Mouse (Mus musculus) leukemia stem cell, adult 10-12 weeks (primary cell): ENCODE measurements around the gene Fthl17b. TPM values are rescaled to one million over a fixed set of nuclear protein-coding genes. Genes with fewer than 3 reads are reported as not detected.

ENCODE experiments used
- polyA plus RNA-seq: library from polyadenylated mRNA; stranded (reverse); fragments of >175 nt; gene quantifications from 2 replicates; pipeline ENCODE4 v1.2.3, GENCODE M21; 2012; ENCODE audit warnings: low replicate concordance

The Fthl17b gene
- not detected in 2 replicates for polyA plus RNA-seq

DNA sequence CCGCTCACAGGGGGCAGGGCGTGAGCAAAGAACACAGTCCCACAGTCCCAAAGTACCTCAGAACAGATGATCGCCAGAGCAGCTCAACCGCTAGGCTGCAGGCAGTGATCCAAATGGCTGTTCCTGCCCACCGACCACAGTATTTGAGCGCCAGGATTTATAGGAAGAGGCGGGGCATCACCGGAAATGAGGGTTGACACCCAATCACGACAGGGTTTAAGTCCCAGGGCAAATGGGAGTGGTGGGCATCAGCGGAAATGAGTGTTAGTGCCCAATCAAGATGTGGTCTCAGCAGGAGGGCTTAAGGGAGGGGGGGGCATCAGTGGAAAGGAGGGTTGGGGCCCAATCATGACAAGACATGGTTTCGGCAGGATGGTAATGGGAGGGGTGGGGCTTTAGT, at the start of gene Fthl17b:
Gene Fthl17b (minus strand): TSS at position 101 of the 400 bp plus-strand sequence.

DNA sequence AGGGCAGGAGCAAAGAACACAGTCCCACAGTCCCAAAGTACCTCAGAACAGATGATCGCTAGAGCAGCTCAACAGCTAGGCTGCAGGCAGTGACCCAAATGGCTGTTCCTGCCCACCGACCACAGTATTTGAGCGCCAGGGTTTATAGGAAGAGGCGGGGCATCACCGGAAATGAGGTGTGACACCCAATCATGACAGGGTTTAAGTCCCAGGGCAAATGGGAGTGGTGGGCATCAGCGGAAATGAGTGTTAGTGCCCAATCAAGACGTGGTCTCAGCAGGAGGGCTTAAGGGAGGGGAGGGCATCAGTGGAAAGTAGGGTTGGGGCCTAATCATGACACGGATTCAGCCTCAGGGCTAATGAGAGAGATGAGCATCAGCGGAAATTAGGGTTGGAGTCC, 23.9 kb upstream of the Fthl17b start, which contains the start of gene Fthl17d:
Gene Fthl17d (minus strand): TSS at position 101 of the 400 bp plus-strand sequence.

DNA sequence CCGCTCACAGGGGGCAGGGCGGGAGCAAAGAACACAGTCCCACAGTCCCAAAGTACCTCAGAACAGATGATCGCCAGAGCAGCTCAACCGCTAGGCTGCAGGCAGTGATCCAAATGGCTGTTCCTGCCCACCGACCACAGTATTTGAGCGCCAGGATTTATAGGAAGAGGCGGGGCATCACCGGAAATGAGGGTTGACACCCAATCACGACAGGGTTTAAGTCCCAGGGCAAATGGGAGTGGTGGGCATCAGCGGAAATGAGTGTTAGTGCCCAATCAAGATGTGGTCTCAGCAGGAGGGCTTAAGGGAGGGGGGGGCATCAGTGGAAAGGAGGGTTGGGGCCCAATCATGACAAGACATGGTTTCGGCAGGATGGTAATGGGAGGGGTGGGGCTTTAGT, 13.7 kb upstream of the Fthl17b start, which contains the start of gene Fthl17c:
Gene Fthl17c (minus strand): TSS at position 101 of the 400 bp plus-strand sequence.

Other genes with a start within 250 kb of the Fthl17b start
- not detected in 2 replicates for gene Ssx9, start 214.5 kb downstream of the Fthl17b start, polyA plus RNA-seq
- not detected in 2 replicates for gene Ssxb5, start 159.3 kb downstream of the Fthl17b start, polyA plus RNA-seq
- not detected in 2 replicates for gene Gm6592, start 119.0 kb downstream of the Fthl17b start, polyA plus RNA-seq
- not detected in 2 replicates for gene Gm5751, start 88.7 kb downstream of the Fthl17b start, polyA plus RNA-seq
- 0.68 and 1.1 TPM in 2 replicates for gene B630019K06Rik, start 70.6 kb downstream of the Fthl17b start, polyA plus RNA-seq
- gene Fthl17c, start 13.6 kb upstream of the Fthl17b start, polyA plus RNA-seq = not detected in 2 replicates
- gene Fthl17d, start 23.8 kb upstream of the Fthl17b start, polyA plus RNA-seq = not detected in 2 replicates
- gene Fthl17e, start 70.5 kb upstream of the Fthl17b start, polyA plus RNA-seq = not detected in 2 replicates
- not detected in 2 replicates for gene Fthl17f, start 100.0 kb upstream of the Fthl17b start, polyA plus RNA-seq
- gene 4930402K13Rik, start 141.6 kb upstream of the Fthl17b start, polyA plus RNA-seq = not detected in 2 replicates
- 0.14 and 0.20 TPM in 2 replicates for gene Lancl3, start 236.9 kb upstream of the Fthl17b start, polyA plus RNA-seq